Mouse (Mus musculus) thymus, adult 2 months (tissue): ENCODE results near the gene Fam155a. TPM values are rescaled to one million over a fixed set of nuclear protein-coding genes. Genes with fewer than 3 reads are reported as not detected.

Experiments
- DNase-seq: peaks from one replicate; pipeline ENCODE4 v3.0.0; 2021
- H3K27ac ChIP-seq: fragments of 200-500 bp; 2 replicates; pipeline ENCODE4 v1.5.1; 2012; ENCODE audit warnings: low read length, control low read depth; ENCODE audit not compliant: control insufficient read depth, insufficient read depth
- H3K27me3 ChIP-seq: fragments of 200-500 bp; 2 replicates; pipeline ENCODE4 v1.6.1; 2012; ENCODE audit warnings: mild to moderate bottlenecking, low read length, moderate library complexity, mixed read lengths; ENCODE audit not compliant: control insufficient read depth, insufficient read depth
- H3K36me3 ChIP-seq: fragments of 200-500 bp; 2 replicates; pipeline ENCODE4 v1.6.1; 2012; ENCODE audit warnings: mild to moderate bottlenecking, low read length, moderate library complexity; ENCODE audit not compliant: control insufficient read depth, insufficient read depth
- H3K4me1 ChIP-seq: fragments of 200-500 bp; replicated peaks from 2 replicates; pipeline ENCODE4 v1.6.1; 2012; ENCODE audit warnings: low read length; ENCODE audit not compliant: control insufficient read depth, insufficient read depth
- H3K4me3 ChIP-seq: fragments of 200-500 bp; 2 replicates; pipeline ENCODE4 v1.5.1; 2012; ENCODE audit warnings: mild to moderate bottlenecking, low read length, control low read depth, moderate library complexity; ENCODE audit not compliant: control insufficient read depth, insufficient read depth
- CTCF ChIP-seq: fragments of 200-500 bp; IDR thresholded peaks from 2 replicates; pipeline ENCODE4 v1.5.1; 2012; ENCODE audit warnings: mild to moderate bottlenecking, control low read depth, low read length, moderate library complexity, borderline replicate concordance; ENCODE audit not compliant: control insufficient read depth, poor library complexity, insufficient read depth; ENCODE audit errors: extremely low read depth
- POLR2A ChIP-seq: fragments of 200-500 bp; IDR thresholded peaks from 2 replicates; pipeline ENCODE4 v1.6.1; 2012; ENCODE audit warnings: mild to moderate bottlenecking, low read length, control low read depth, moderate library complexity; ENCODE audit not compliant: control insufficient read depth, poor library complexity, insufficient read depth; ENCODE audit errors: extremely low read depth
- WGBS: fragments of 180-500 bp; shearing (Covaris S2); methylation state at CpG from one replicate; pipeline ENCODE4 v1.1.7; 2018; 5-methylcytosine and 5-hydroxymethylcytosine counted together
- polyA plus RNA-seq: library from polyadenylated mRNA; depleted of rRNA; stranded (reverse); fragments of >200 nt; gene quantifications from 2 replicates; pipeline ENCODE4 v1.2.3, GENCODE M21; 2012; rRNA removed

Fam155a gene
- polyA plus RNA-seq, 1 experiment, result 0.09 TPM

DNA sequence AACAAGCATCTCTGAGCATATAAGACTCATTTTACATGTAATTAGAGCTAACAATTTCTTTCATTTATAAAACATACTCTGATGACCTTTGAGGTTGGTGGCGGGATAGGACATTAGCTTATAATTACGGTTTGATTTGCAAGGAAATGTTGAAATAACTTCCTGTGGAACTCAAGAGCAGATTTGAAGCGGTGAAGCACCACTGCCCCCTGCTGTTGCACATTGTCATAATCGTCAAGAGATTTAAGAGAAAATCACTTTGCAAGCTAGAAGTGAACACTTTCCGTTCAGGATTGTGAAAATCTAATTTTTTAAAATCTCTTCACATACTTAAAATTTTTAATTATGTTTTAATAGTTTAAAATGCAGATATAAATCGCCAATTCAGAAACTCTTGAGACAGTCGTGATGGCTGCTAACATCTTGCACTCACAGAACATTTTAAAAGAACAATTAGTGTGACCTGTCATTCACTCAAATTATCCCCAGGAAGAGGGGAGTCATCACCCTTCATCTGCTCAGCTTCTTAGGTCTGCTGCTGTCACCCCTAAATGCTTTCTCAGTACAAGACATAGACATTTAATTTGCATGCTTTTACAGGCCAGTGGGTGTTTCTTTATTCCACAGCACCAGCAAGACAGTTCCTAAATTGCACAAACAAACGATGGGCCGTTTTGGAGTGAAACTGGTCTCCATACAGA, 595.9 kb downstream of the Fam155a start:
- DNase-seq, result peak; percentile 6
- no peak overlapping the region for H3K27ac ChIP-seq
- no peaks in the 10 kb centered on the region for H3K27me3 ChIP-seq
- H3K36me3 ChIP-seq, result no peaks in the 10 kb centered on the region
- H3K4me3 ChIP-seq, result no peak overlapping the region
- 28% methylated on average over 9 of the region's 9 CpGs for WGBS
- H3K4me1 ChIP-seq, result no peaks in the 10 kb centered on the region
- no peak for TF ChIP-seq CTCF
- no peak for TF ChIP-seq POLR2A

DNA sequence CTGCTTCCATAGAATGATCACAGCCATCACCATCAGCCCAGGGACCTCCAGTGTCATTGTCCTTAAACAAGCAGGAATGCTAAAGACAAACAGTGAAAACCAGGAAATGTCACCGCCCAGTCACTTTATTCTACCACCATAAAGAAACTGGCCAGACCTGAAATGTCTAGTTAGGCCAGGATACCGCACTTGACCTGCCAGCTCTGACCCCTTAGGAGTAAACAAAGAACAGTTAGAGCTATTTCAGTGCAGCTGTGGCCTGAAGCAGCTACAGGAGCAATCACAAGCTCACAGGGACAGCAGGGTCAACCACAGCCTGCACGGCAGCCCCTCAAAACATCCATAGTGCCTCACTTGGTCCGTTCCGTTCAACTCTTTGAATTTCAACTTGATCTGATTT, 599.1 kb downstream of the Fam155a start:
- H3K4me1 ChIP-seq, result no peaks in the 10 kb centered on the region
- 98% methylated on average over 5 of the region's 5 CpGs for WGBS
- TF ChIP-seq CTCF, result no peak
- TF ChIP-seq POLR2A, result no peak
- no peaks in the 10 kb centered on the region for H3K27me3 ChIP-seq
- no peaks in the 10 kb centered on the region for H3K36me3 ChIP-seq
- DNase-seq, result no peak
- H3K27ac ChIP-seq, result no peak overlapping the region
- H3K4me3 ChIP-seq, result no peak overlapping the region

DNA sequence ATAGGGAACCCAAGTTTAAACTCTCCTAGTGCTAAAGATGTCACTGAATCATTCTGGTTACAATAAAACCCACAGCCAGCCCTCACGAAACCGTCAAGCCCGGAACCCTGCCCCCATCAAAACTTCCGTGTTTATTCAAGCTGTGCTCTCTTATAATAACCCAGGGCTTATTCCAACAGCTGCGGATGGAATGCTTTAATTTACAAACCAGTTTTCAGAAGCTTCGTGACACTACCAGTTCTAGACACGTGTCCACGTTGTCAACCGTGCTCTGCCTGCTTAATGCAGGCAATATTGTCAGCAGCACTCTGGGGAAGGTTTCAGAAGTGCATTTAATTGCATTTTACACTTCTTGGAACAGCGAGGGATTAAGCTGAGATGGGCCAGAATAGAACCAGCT, 603.0 kb downstream of the Fam155a start:
- DNase-seq, result no peak
- no peaks in the 10 kb centered on the region for H3K4me1 ChIP-seq
- no peaks in the 10 kb centered on the region for H3K36me3 ChIP-seq
- H3K27me3 ChIP-seq, result no peaks in the 10 kb centered on the region
- no peak overlapping the region for H3K4me3 ChIP-seq
- WGBS, result 80% methylated on average over 10 of the region's 10 CpGs
- no peak for TF ChIP-seq CTCF
- no peak for TF ChIP-seq POLR2A
- no peak overlapping the region for H3K27ac ChIP-seq

- TF ChIP-seq POLR2A (no peak), CTCF (no peak)
- Histone ChIP-seq H3K27me3 (no peaks in the 10 kb centered on the region), H3K36me3 (no peaks in the 10 kb centered on the region), H3K27ac (no peak overlapping the region), H3K4me1 (no peaks in the 10 kb centered on the region), H3K4me3 (no peak overlapping the region)
- WGBS, result 90% methylated on average over 4 of the region's 4 CpGs
- DNase-seq, result no peak
Measured at GRCm38 (mm10) chr8:9161606-9162005, 609.4 kb downstream of the Fam155a start.

- WGBS, result 88% methylated on average over 7 of the region's 7 CpGs
- no peak for DNase-seq
- Histone ChIP-seq H3K4me3 (no peak overlapping the region), H3K4me1 (no peaks in the 10 kb centered on the region), H3K36me3 (no peaks in the 10 kb centered on the region), H3K27ac (no peak overlapping the region), H3K27me3 (no peaks in the 10 kb centered on the region)
- no peak for TF ChIP-seq CTCF
- TF ChIP-seq POLR2A, result no peak
Measured at GRCm38 (mm10) chr8:9159322-9159721, 611.6 kb downstream of the Fam155a start.

DNA sequence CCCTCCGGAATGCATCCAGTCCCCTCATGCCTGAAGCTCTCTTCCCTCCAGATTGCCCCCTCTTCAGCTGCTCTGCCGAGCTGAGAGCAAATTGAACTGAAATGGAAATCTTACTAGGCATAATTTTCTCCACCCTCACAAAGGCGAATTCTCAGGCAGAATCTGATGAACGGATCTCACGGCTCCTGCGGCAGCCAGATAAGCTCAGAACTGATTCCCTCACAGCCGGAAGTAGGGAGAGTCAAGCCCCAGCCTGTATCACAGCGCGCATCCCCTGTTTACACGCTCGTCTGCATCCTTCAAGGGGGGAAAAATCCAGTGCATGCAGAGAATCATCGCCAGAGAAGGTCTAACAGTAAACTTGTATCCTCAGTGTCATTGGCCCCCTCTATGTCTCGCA, 612.3 kb downstream of the Fam155a start:
- no peak overlapping the region for H3K27ac ChIP-seq
- no peaks in the 10 kb centered on the region for H3K4me1 ChIP-seq
- TF ChIP-seq CTCF (no peak), POLR2A (no peak)
- no peaks in the 10 kb centered on the region for H3K36me3 ChIP-seq
- DNase-seq, result no peak
- no peak overlapping the region for H3K4me3 ChIP-seq
- H3K27me3 ChIP-seq, result no peaks in the 10 kb centered on the region
- 95% methylated on average over 13 of the region's 13 CpGs for WGBS

GRCm38 (mm10) chr8:9157141-9157781, 613.7 kb downstream of the Fam155a start:
- H3K36me3 ChIP-seq, result no peaks in the 10 kb centered on the region
- no peak for DNase-seq
- no peak overlapping the region for H3K27ac ChIP-seq
- H3K4me3 ChIP-seq, result no peak overlapping the region
- H3K27me3 ChIP-seq, result no peaks in the 10 kb centered on the region
- TF ChIP-seq CTCF (no peak), POLR2A (no peak)
- WGBS, result 26% methylated on average over 23 of the region's 23 CpGs
- no peaks in the 10 kb centered on the region for H3K4me1 ChIP-seq

Other genes with a start within 250 kb of the Fam155a start
- not detected in 2 replicates for gene Gm10217, start 93.1 kb upstream of the Fam155a start, polyA plus RNA-seq
- gene Lig4, start 206.5 kb upstream of the Fam155a start, polyA plus RNA-seq, result 16.0 and 18.3 TPM in 2 replicates
- 10.5 and 10.9 TPM in 2 replicates for gene Abhd13, start 206.5 kb upstream of the Fam155a start, polyA plus RNA-seq
- gene Tnfsf13b, start 235.3 kb upstream of the Fam155a start, polyA plus RNA-seq, result 1.5 and 1.7 TPM in 2 replicates